Mouse (Mus musculus) kidney, adult 9 months (tissue): ENCODE data around the gene Kcne1.

Experiments used
- DNase-seq: peaks from one replicate; pipeline ENCODE4 v3.0.0; 2022

Kcne1 gene

DNA sequence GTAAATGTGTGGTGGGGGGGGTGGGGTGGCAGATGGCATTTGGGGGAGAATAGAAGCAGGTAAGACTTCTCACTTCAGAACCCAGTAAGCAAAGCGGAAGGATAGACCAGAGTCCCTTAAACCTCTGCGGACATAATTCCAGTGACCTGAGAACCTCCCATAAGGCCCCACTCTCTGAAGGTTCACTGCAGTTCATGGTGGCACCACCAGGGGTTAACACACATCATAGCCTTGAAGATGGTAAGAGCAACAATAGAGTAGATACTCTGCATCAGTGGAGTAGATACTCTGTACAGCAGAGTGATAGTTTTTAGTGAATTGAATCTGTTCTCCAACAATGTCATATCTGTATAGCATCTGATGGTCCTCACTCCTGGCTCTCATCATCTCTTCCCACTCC is 53.7 kb downstream of the Kcne1 start:
- DNase-seq: no peak

DNA sequence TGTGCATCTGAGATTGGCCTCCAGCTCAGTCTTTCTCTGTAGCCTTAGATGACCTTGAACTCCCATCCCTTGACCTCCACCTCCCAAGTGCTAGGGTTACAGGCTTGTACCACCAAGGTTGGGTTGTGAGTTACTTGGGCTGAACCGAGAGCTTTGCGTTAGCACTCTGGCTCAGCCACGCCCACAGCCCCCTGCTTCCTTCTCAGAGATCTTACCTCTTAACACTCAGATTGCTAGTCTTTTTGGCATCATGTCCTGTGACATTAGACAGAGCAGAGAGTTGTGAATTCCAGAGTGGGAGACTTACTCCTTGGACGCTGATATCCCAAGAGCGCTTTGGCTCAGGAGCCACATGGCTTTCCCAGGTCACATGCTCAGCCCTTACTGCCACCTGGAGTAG is 56.8 kb downstream of the Kcne1 start:
- peak; percentile 22 for DNase-seq

DNA sequence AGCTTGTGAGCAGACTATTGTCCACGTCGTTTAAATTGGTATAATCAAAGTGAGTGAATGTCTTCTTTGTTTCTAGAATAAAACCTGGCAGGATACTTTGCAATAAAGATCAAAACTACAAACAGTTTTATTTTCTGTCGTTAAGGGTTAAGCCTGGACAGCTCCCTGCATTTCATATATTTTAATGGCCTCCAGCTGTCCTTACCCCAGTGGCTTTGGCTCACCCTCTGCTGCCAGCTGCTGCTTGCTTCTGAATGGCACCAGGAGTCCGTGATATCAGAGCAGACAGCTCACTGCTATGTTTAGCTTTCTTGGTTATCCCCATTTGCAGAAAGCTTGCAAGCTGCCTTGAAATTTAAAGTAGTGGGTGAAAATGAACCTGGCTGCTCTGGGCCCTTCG is 57.3 kb downstream of the Kcne1 start:
- DNase-seq: no peak

DNA sequence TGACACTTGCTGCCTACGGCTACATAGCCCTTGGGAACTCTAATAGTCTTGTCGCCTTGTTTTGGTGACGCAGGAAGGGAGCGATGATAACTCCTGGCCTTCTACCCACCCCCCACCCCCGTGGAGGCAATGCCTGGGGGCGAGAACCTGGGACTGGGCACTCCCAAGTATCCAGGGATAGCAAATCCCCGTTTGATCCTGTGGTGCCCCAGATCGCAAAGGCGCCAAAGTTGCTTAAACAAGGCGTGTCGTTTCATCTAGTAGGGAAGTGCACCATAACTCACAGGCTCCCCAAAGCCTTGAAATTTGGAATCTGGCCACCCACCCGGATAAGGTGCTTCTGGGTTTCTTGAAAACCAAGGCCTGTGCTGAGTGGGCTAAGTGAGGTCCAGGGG is 57.9 kb downstream of the Kcne1 start:
- DNase-seq: no peak

DNA sequence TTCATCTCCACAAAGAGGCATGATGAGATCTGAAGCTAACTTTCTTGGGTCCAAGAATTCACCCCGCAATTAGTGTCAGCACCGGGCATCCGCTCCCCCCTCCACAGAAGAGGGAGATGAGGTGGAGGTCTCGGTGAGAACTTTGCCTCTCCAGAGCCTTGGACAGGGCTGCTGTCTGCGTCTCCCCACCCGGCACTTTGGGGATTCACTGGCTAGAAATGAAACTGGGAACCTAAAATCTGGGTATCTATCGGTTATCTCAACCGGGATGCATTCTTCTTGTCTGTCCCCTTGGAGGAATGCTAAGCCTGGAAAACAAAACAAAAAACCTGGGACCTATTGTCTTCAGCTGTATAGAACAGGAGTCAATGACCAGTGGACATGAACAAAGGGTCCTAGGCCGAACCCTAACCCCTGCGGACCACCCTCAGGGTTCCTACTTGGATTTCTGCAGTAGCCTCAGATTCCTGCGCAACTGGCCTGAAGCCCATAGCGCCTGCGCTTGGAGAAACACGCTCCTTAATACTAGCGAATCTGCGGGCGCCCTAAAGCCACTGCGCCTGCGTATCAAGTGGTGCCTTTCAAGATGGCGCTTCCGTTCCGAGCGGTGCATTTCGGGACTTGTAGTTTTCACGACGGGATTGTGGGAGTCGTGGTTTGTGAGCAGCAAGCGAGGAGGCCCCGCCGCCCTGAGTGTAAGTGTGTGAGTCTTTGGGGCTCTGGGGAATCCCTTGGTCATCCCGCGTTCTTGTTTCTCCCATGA is 58.4 kb downstream of the Kcne1 start, which contains the start of gene Smim11:
Smim11 (plus strand) TSS at position 638 of the 763 bp plus-strand sequence.
- DNase-seq: peak; percentile 96
